In genomic region chr9:121969841-121970381, GRCm38 (mm10) we compare ENCODE assay signal across 16 mouse cellular contexts. TPM values are rescaled to one million over a fixed set of nuclear protein-coding genes. Genes with fewer than 3 reads are reported as not detected.
DNase-seq lines count a peak whose midpoint lies in the region; ATAC-seq and TF ChIP-seq lines count a peak whose summit lies in the region.
"Had no signal": no experiment of that assay in that cellular context is flagged by ENCODE, and none has a peak within 500 bp of the region (broad histone marks: within the 10 kb centered on the region; RNA-seq: fewer than 3 reads in every experiment).

No protein-coding gene starts in this region.

- H3K27me3 ChIP-seq in embryonic facial prominence, embryonic 13.5 days = no peaks in the 10 kb centered on the region
- H3K27me3 ChIP-seq in limb, embryonic 14.5 days (ENCODE audit: control insufficient read depth, insufficient read depth, low read length) = no peaks in the 10 kb centered on the region
- H3K27me3 ChIP-seq: liver, embryonic 15.5 days had no signal

- peak overlapping the region; percentile 73; the same call in 1 of the 2 replicates for H3K27ac ChIP-seq in layer of hippocampus, adult 2 months
- H3K27ac ChIP-seq in embryonic facial prominence, embryonic 13.5 days = peak overlapping the region; percentile 63
- peak overlapping the region; percentile 76 for H3K27ac ChIP-seq in limb, embryonic 14.5 days (replicated peaks; ENCODE audit: low read depth, low read length)
- H3K27ac ChIP-seq: liver, embryonic 15.5 days had no signal

- no peak for ATAC-seq in embryonic facial prominence, embryonic 13.5 days (ENCODE audit: insufficient number of reproducible peaks, insufficient read depth, low FRiP score, low TSS enrichment, low read depth)
- ATAC-seq in limb, embryonic 14.5 days (ENCODE audit: low FRiP score, low read depth) = peak; percentile 70
- ATAC-seq: intestine, postnatal 0 days had no signal

- H3K9me3 ChIP-seq in embryonic facial prominence, embryonic 13.5 days = no peaks in the 10 kb centered on the region
- no peaks in the 10 kb centered on the region for H3K9me3 ChIP-seq in limb, embryonic 14.5 days (ENCODE audit: control insufficient read depth, low read length)
- H3K9me3 ChIP-seq: liver, embryonic 15.5 days had no signal

- no peaks in the 10 kb centered on the region for H3K36me3 ChIP-seq in embryonic facial prominence, embryonic 13.5 days
- H3K36me3 ChIP-seq in limb, embryonic 14.5 days (ENCODE audit: control insufficient read depth, insufficient read depth, low read length) = no peaks in the 10 kb centered on the region
- H3K36me3 ChIP-seq: liver, embryonic 15.5 days had no signal

- no peak overlapping the region for H3K4me3 ChIP-seq in layer of hippocampus, adult 2 months
- no peak overlapping the region for H3K4me3 ChIP-seq in embryonic facial prominence, embryonic 13.5 days
- H3K4me3 ChIP-seq in limb, embryonic 14.5 days (replicated peaks; ENCODE audit: low read length) = no peak overlapping the region
- H3K4me3 ChIP-seq: liver, embryonic 15.5 days had no signal

- peaks cover 14% of the 10 kb centered on the region for H3K4me1 ChIP-seq in embryonic facial prominence, embryonic 13.5 days
- H3K4me1 ChIP-seq in limb, embryonic 14.5 days (ENCODE audit: control insufficient read depth, insufficient read depth, low read length) = peaks cover 17% of the 10 kb centered on the region
- H3K4me1 ChIP-seq: liver, embryonic 15.5 days had no signal

- no peak for TF ChIP-seq POLR2A in limb, embryonic 14.5 days (IDR thresholded peaks at IDR 0.05; ENCODE audit: borderline replicate concordance, extremely low read depth, insufficient read depth, insufficient read length)

- 56% methylated on average over 5 of the region's 5 CpGs for WGBS in embryonic facial prominence, embryonic 13.5 days
- WGBS in limb, embryonic 14.5 days = 39% methylated on average over 5 of the region's 5 CpGs

- peak; percentile 52 for DNase-seq in adrenal gland, adult 2 months
- DNase-seq in adrenal gland, adult 18-20 months (ENCODE audit: low spot score in 2 of 2) = no peak
- DNase-seq in layer of hippocampus, adult 2 months (ENCODE audit: low spot score in 2 of 2) = no peak
- no peak for DNase-seq in layer of hippocampus, postnatal 25 days (ENCODE audit: extremely low spot score in 1 of 2, low spot score in 1 of 2)
- peak; percentile 62 for DNase-seq in limb, embryonic 14.5 days (ENCODE audit: low spot score)
- DNase-seq in heart, adult 8-10 months (ENCODE audit: low spot score) = no peak
- DNase-seq in cerebellum, adult 18-20 months = no peak
- DNase-seq: cerebellum, adult 11 months; kidney, postnatal 36 days; lung, postnatal 4 days had no signal

- H3K4me2 ChIP-seq in embryonic facial prominence, embryonic 13.5 days = no peak overlapping the region
- no peak overlapping the region for H3K4me2 ChIP-seq in limb, embryonic 14.5 days (replicated peaks; ENCODE audit: low read depth, low read length, severe bottlenecking)
- H3K4me2 ChIP-seq: liver, embryonic 15.5 days had no signal

- TF ChIP-seq CTCF in layer of hippocampus, adult 2 months (conservative IDR thresholded peaks at IDR 0.05) = no peak

- no peak overlapping the region for H3K9ac ChIP-seq in embryonic facial prominence, embryonic 13.5 days
- no peak overlapping the region for H3K9ac ChIP-seq in limb, embryonic 14.5 days (ENCODE audit: low read depth, low read length, severe bottlenecking)
- H3K9ac ChIP-seq: liver, embryonic 15.5 days had no signal

RNA-seq across cellular contexts. Expression of gene Fam198a, which starts 19.1 kb away (rescaled TPM):
- 1 to 10 TPM in 1 of 2 experiments, under 1 TPM in 1; 0.78 to 1.6 TPM for total RNA-seq in adrenal gland, adult 2 months (2021)
- 0.87 and 1.5 TPM in 2 replicates for polyA plus RNA-seq in adrenal gland, adult 2 months (2012; rRNA removed)
- 1 to 10 TPM in 1 of 2 experiments, under 1 TPM in 1; 0.48 to 1.3 TPM for total RNA-seq in adrenal gland, adult 18-20 months (2021)
- total RNA-seq in layer of hippocampus, adult 2 months (2021) = 1 to 10 TPM; 6.7 to 9.1 TPM
- total RNA-seq in layer of hippocampus, postnatal 25 days (2021) = 1 to 10 TPM; 5.2 to 6.0 TPM
- 2.4 and 3.2 TPM in 2 replicates for polyA plus RNA-seq in embryonic facial prominence, embryonic 13.5 days (2015; fragmentation: Nextera tagmentation; extraction: Ambion mirVana)
- polyA plus RNA-seq in limb, embryonic 14.5 days (2012; rRNA removed) = 8.7 and 11.4 TPM in 2 replicates
- 6.4 and 6.7 TPM in 2 replicates for polyA plus RNA-seq in limb, embryonic 14.5 days (2014; fragmentation: Nextera tagmentation; extraction: Ambion mirVana)
- under 1 TPM; 0.31 to 0.79 (median 0.59) TPM for total RNA-seq in heart, adult 8-10 months (2022)

RNA-seq across cellular contexts. Expression of gene Pomgnt2, which starts 27.0 kb away (rescaled TPM):
- total RNA-seq in adrenal gland, adult 2 months (2021) = 10 to 100 TPM; 14.7 to 24.7 TPM
- 35.5 and 36.4 TPM in 2 replicates for polyA plus RNA-seq in adrenal gland, adult 2 months (2012; rRNA removed)
- 10 to 100 TPM; 19.2 to 19.7 TPM for total RNA-seq in adrenal gland, adult 18-20 months (2021)
- total RNA-seq in layer of hippocampus, adult 2 months (2021) = 10 to 100 TPM; 41.4 to 41.7 TPM
- total RNA-seq in layer of hippocampus, postnatal 25 days (2021) = 10 to 100 TPM; 38.1 to 40.7 TPM
- polyA plus RNA-seq in embryonic facial prominence, embryonic 13.5 days (2015; fragmentation: Nextera tagmentation; extraction: Ambion mirVana) = 15.1 and 16.9 TPM in 2 replicates
- polyA plus RNA-seq in limb, embryonic 14.5 days (2012; rRNA removed) = 20.3 and 24.6 TPM in 2 replicates
- polyA plus RNA-seq in limb, embryonic 14.5 days (2014; fragmentation: Nextera tagmentation; extraction: Ambion mirVana) = 14.6 and 15.9 TPM in 2 replicates
- total RNA-seq in heart, adult 8-10 months (2022) = 10 to 100 TPM; 15.6 to 18.2 (median 16.7) TPM

RNA-seq across cellular contexts. Expression of gene Cyp8b1, which starts 53.8 kb away (rescaled TPM):
- under 1 TPM; 0.48 to 0.84 TPM for total RNA-seq in adrenal gland, adult 2 months (2021)
- 0.32 and 1.00 TPM in 2 replicates for polyA plus RNA-seq in adrenal gland, adult 2 months (2012; rRNA removed)
- under 1 TPM; 0.61 to 0.70 TPM for total RNA-seq in adrenal gland, adult 18-20 months (2021)
- not detected for total RNA-seq in layer of hippocampus, adult 2 months (2021)
- not detected for total RNA-seq in layer of hippocampus, postnatal 25 days (2021)
- 0.14 TPM in 1 of 2 replicates, not detected in the other for polyA plus RNA-seq in embryonic facial prominence, embryonic 13.5 days (2015; fragmentation: Nextera tagmentation; extraction: Ambion mirVana)
- polyA plus RNA-seq in limb, embryonic 14.5 days (2012; rRNA removed) = not detected in 2 replicates
- polyA plus RNA-seq in limb, embryonic 14.5 days (2014; fragmentation: Nextera tagmentation; extraction: Ambion mirVana) = not detected in 2 replicates
- total RNA-seq in heart, adult 8-10 months (2022) = not detected
- total RNA-seq: ES-E14; left cerebral cortex, adult 18-20 months had no signal
- polyA plus RNA-seq: heart, embryonic 14.5 days had no signal

Comparison
In these comparisons a context has a peak if more than half of its experiments do, and no peak if none do; other contexts are left out.
1. DNase-seq: peak in adrenal gland, adult 2 months (single experiment) and limb, embryonic 14.5 days (single experiment); none in adrenal gland, adult 18-20 months (0 of 2), layer of hippocampus, adult 2 months (0 of 2), layer of hippocampus, postnatal 25 days (0 of 2), heart, adult 8-10 months (single experiment) and cerebellum, adult 18-20 months (0 of 2).
2. Peak in every context shown above with its lines, with median percentiles within 50 percentile points of each other: H3K27ac ChIP-seq.